Mouse (Mus musculus) neural tube, embryonic 13.5 days (tissue): ENCODE data around the gene Tbata. TPM values are rescaled to one million over a fixed set of nuclear protein-coding genes. Genes with fewer than 3 reads are reported as not detected.

ENCODE experiments used
- ATAC-seq: fragments of 200-750 bp; cut with Nextera tagmentation; 2 replicates; pipeline ENCODE4 v1.8.0; 2017; ENCODE audit warnings: low read depth, mild to moderate bottlenecking, moderate TSS enrichment, moderate library complexity
- H3K27ac ChIP-seq: fragments of 300-500 bp; sonication (generic); replicated peaks from 2 replicates; pipeline ENCODE4 v1.5.1; 2015; ENCODE audit warnings: moderate library complexity, mild to moderate bottlenecking, inconsistent platforms
- H3K27me3 ChIP-seq: fragments of 300-500 bp; sonication (generic); 2 replicates; pipeline ENCODE4 v1.6.1; 2015; ENCODE audit warnings: mild to moderate bottlenecking, inconsistent platforms
- H3K36me3 ChIP-seq: fragments of 300-500 bp; sonication (generic); 2 replicates; pipeline ENCODE4 v1.6.1; 2015; ENCODE audit warnings: mild to moderate bottlenecking, inconsistent platforms
- H3K4me1 ChIP-seq: fragments of 300-500 bp; sonication (generic); replicated peaks from 2 replicates; pipeline ENCODE4 v1.6.1; 2015; ENCODE audit warnings: inconsistent platforms
- H3K4me2 ChIP-seq: fragments of 300-500 bp; sonication (generic); 2 replicates; pipeline ENCODE4 v1.6.1; 2015; ENCODE audit warnings: inconsistent platforms, mild to moderate bottlenecking, moderate library complexity
- H3K4me3 ChIP-seq: fragments of 300-500 bp; sonication (generic); 2 replicates; pipeline ENCODE4 v1.5.1; 2015; ENCODE audit warnings: mild to moderate bottlenecking, inconsistent platforms
- H3K9ac ChIP-seq: fragments of 300-500 bp; sonication (generic); 2 replicates; pipeline ENCODE4 v1.6.1; 2015; ENCODE audit warnings: moderate library complexity, mild to moderate bottlenecking, inconsistent platforms
- H3K9me3 ChIP-seq: fragments of 300-500 bp; sonication (generic); 2 replicates; pipeline ENCODE4 v1.6.1; 2016; ENCODE audit warnings: inconsistent platforms
- WGBS: fragments of 180-500 bp; shearing (Covaris S2); methylation state at CpG from one replicate; pipeline ENCODE4 v1.1.7; 2015; 5-methylcytosine and 5-hydroxymethylcytosine counted together
- polyA plus RNA-seq: library from polyadenylated mRNA; unstranded; fragments of >200 nt; fragmentation: Nextera tagmentation; extraction: Ambion mirVana; gene quantifications from 2 replicates; pipeline ENCODE4 v1.2.1, GENCODE M21; 2015

Gene Tbata
- polyA plus RNA-seq, 1 experiment from 2014 or later = 0.14 TPM

DNA sequence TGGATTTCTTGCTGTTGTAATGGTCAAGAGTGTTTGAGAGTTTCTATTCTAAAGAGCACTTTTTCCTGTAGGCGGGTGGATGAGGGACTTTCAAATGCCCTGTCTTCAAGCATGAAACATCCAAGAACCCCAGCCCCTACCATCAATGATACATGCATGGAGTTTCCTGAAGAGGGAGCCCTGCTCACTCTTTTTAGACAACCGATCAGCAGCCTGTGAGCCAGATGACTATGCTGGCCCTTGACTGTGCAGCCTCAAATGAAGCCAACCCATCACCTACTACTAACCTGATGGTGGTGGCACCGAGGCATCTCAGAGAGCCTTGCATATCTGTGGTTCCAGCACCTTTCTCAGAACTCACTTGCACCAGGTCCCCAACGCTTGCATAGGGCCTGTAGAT is 742 bp downstream of the Tbata start:
- peaks cover 13% of the 10 kb centered on the region for H3K27me3 ChIP-seq
- ATAC-seq = no peak
- no peak overlapping the region for H3K4me2 ChIP-seq
- no peak overlapping the region for H3K4me3 ChIP-seq
- no peaks in the 10 kb centered on the region for H3K9me3 ChIP-seq
- 89% methylated on average over 4 of the region's 4 CpGs for WGBS
- no peaks in the 10 kb centered on the region for H3K36me3 ChIP-seq
- H3K27ac ChIP-seq = no peak overlapping the region
- H3K4me1 ChIP-seq = peaks cover 5% of the 10 kb centered on the region
- H3K9ac ChIP-seq = no peak overlapping the region

DNA sequence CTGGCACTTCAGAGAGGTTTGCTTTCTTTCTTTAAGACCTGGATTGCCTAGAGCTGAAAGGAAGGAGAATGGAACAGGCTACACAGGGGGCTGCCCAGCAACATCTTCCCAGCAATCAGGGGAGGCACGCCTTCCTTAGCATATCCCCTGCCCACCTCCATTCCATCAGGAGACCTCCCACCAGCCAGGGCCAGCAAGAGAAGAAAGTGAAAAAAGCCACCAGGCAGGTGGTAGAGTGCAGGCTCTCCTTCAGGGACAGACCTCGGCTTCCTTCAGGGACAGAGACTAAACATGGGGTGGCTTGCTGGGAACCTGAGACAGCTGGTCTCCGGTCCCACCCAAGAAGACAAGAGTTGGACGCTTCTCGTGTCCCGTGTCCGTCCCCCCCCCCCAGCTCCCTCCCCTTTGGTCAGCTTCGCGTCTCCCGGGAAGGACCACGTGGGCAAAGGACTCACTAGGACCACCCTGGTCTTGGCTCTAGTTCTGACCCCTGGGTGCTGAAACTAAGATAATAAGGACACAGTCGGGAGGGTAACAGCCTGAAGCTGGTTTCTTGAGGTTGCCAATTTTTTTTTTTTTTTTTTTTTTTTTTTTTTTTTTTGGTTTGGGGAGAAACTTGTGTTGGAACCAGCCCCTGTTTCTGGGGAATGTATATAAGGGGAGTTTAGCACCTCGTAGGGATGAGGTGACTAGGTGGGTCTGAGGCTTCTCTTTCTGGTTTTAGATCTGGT is 3.1 kb downstream of the Tbata start:
- no peak overlapping the region for H3K4me2 ChIP-seq
- no peak overlapping the region for H3K4me3 ChIP-seq
- H3K27me3 ChIP-seq = peaks cover 13% of the 10 kb centered on the region
- no peaks in the 10 kb centered on the region for H3K36me3 ChIP-seq
- peaks cover 5% of the 10 kb centered on the region for H3K4me1 ChIP-seq
- H3K27ac ChIP-seq = no peak overlapping the region
- H3K9ac ChIP-seq = no peak overlapping the region
- H3K9me3 ChIP-seq = no peaks in the 10 kb centered on the region
- no peak for ATAC-seq
- WGBS = 29% methylated on average over 8 of the region's 13 CpGs

DNA sequence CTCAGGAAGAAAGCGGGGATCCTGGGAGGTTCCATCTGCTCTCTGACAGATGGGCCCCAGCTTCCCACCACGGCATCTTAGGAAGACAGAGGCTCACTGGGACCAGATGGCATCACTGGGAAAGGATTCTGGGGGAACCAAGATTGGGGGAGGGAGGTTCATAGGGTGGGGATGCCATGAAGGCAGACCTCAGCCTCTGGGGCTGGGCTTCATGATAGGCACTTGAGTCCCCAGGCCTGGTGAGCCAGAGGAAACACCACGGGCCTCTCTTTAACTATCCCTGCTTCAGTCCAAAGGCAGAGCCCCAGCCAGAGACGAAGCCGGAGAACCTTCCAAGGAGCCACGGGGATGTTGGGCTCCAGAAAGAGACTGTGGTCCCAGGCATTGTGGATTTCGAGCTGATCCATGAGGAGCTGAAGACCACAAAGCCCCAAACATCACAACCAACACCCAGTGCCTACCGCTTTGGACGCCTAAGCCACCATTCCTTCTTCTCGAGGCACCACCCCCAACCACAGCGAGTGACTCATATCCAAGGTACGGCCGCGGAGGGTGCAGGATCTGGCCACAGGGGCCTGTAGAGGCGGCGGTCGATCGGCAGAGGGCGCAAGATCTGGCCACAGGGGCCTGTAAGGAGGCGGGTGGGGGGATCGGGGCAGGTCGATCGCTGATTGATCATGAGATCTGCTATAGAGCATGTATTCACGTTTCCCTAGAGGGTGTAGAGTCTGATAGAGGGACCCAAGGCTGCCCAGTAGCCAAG is 3.9 kb downstream of the Tbata start:
- WGBS = 15% methylated on average over 24 of the region's 24 CpGs
- peaks cover 5% of the 10 kb centered on the region for H3K4me1 ChIP-seq

DNA sequence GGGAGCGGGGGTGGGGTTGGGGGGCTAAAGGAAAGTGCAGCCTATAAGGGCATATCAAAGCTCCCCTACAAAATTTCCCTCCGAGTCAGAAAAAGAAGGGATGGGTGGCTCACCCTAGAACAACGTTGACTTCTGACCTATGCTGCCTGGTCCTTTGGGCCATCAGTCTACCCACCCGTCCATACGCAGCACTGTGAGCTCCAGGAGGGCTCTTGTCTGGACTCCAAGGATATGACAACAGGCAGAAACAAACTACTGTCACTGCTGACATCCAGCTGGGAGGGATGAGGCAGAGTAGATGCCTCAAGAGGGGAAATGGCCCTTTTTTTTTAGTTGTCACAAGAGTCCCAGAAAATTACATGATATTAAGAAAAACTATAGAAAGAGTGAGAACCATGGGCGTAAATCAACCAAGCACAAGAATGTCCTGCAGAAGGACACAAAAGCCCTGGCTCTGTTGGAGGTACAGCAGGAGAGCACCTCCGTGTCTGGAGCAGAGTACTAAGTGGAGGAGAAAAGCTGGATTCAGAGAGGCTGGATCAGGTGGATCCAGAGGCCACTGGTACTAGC is 4.6 kb downstream of the Tbata start:
- Histone ChIP-seq H3K4me3 (no peak overlapping the region), H3K36me3 (no peaks in the 10 kb centered on the region), H3K27ac (no peak overlapping the region), H3K4me1 (peaks cover 5% of the 10 kb centered on the region), H3K4me2 (peak overlapping the region; percentile 27; the same call in 1 of the 2 replicates), H3K27me3 (peaks cover 13% of the 10 kb centered on the region), H3K9ac (no peak overlapping the region), H3K9me3 (no peaks in the 10 kb centered on the region)
- no peak for ATAC-seq
- 32% methylated on average over 7 of the region's 7 CpGs for WGBS

More for the DNA sequence above, 3.9 kb downstream of the Tbata start:
- no peak for ATAC-seq
- peak overlapping the region; percentile 27 for H3K4me2 ChIP-seq
- H3K27me3 ChIP-seq = peaks cover 13% of the 10 kb centered on the region
- no peaks in the 10 kb centered on the region for H3K36me3 ChIP-seq
- H3K9me3 ChIP-seq = no peaks in the 10 kb centered on the region
- H3K4me3 ChIP-seq = no peak overlapping the region
- no peak overlapping the region for H3K27ac ChIP-seq
- no peak overlapping the region for H3K9ac ChIP-seq

DNA sequence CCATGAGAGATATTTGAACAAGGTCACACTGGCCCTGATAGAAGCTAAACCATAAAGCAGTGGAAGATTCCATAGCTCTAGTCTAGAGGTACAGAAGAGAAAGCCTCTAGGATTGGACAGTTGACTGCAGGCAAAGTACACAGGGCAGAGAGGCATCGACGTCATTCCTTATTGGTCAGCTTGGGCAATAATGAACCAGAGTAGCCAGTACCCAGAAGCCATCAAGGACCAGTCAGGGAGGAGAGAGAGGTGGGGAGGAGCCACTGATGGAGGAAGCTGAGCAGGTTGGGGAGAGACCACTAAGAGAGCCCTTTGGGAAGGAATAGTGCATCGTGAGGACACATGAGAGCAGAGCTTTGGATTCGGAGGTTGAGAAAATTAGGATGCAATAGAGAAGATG is 6.0 kb downstream of the Tbata start:
- 90% methylated on average over 4 of the region's 4 CpGs for WGBS

DNA sequence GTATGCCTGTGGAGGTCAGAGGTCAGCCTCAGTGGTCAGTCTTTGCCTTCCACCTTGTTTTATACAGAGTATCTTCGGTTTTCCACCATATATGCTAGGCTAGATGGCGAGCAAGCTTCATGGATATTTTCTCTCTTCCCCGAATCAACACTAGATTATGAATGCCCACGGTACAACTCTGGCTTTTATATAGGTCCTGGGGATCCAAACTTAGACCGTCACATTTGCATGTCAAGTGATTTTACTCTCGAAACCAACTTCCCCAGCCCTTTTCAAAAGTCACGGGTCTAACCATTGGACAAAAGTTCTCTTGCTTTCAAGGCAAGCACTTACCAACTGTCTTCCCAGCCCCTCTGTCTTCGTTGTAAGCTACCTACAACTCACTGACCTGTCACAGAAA is 6.9 kb downstream of the Tbata start:
- Histone ChIP-seq H3K36me3 (no peaks in the 10 kb centered on the region), H3K27ac (no peak overlapping the region), H3K27me3 (peaks cover 13% of the 10 kb centered on the region; the same call in 1 of the 2 replicates), H3K4me3 (no peak overlapping the region), H3K9me3 (no peaks in the 10 kb centered on the region), H3K4me2 (no peak overlapping the region), H3K9ac (no peak overlapping the region), H3K4me1 (peaks cover 5% of the 10 kb centered on the region)
- no peak for ATAC-seq
- 89% methylated on average over 8 of the region's 8 CpGs for WGBS

More for the DNA sequence above, 6.0 kb downstream of the Tbata start:
- H3K9me3 ChIP-seq = no peaks in the 10 kb centered on the region
- peaks cover 5% of the 10 kb centered on the region for H3K4me1 ChIP-seq
- no peak overlapping the region for H3K27ac ChIP-seq
- no peak overlapping the region for H3K9ac ChIP-seq
- peaks cover 13% of the 10 kb centered on the region; the same call in 1 of the 2 replicates for H3K27me3 ChIP-seq
- no peak for ATAC-seq
- H3K4me2 ChIP-seq = no peak overlapping the region
- no peak overlapping the region for H3K4me3 ChIP-seq
- no peaks in the 10 kb centered on the region for H3K36me3 ChIP-seq

DNA sequence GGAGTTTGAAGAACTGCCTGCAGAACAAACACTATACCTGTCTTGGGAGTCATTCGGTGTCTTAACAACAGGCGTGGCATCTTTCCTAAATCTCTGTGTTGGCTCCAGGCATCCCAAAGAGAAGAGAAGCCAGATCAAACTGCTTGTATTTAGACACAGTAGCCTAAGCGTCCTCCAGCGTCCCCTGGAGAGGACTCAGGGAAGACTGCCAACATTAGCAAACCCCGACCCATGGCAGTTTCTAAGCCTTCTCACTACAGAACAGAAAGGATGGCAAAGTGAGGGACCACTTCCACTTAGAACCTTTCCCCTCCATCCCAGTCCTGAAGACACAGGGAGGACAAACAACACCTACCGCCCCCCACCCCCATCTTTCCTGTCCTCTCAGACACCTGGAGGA is 8.2 kb downstream of the Tbata start:
- Histone ChIP-seq H3K4me2 (no peak overlapping the region), H3K9ac (no peak overlapping the region), H3K27me3 (peaks cover 9% of the 10 kb centered on the region; the same call in 1 of the 2 replicates), H3K4me3 (no peak overlapping the region), H3K9me3 (no peaks in the 10 kb centered on the region), H3K4me1 (peaks cover 5% of the 10 kb centered on the region), H3K27ac (no peak overlapping the region), H3K36me3 (no peaks in the 10 kb centered on the region)
- 79% methylated on average over 6 of the region's 6 CpGs for WGBS
- no peak for ATAC-seq

DNA sequence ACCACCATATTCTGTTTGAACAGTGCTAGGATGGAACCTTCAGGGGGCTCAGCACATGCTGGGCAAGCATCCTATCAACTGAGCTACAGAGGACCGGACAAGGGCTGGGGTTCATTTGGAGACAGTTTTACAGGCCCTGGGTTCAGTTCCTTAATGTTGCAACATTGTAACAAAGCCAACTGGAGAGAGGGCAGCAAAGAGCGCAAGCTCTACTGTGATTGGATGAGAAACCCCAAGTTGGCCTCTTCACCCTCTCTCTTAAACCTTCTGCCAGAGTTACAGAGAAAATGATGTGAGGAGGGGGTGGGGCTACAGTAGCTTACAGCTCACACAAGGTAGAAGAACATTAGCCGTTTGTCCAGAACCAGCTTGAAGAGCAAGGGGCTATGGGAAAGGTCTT is 15.2 kb downstream of the Tbata start:
- ATAC-seq = no peak
- H3K4me1 ChIP-seq = no peaks in the 10 kb centered on the region
- H3K27me3 ChIP-seq = no peaks in the 10 kb centered on the region
- no peak overlapping the region for H3K27ac ChIP-seq
- no peaks in the 10 kb centered on the region for H3K36me3 ChIP-seq
- no peak overlapping the region for H3K9ac ChIP-seq
- H3K4me3 ChIP-seq = no peak overlapping the region
- H3K4me2 ChIP-seq = no peak overlapping the region
- no peaks in the 10 kb centered on the region for H3K9me3 ChIP-seq
- WGBS = 83% methylated on average over 3 of the region's 3 CpGs

DNA sequence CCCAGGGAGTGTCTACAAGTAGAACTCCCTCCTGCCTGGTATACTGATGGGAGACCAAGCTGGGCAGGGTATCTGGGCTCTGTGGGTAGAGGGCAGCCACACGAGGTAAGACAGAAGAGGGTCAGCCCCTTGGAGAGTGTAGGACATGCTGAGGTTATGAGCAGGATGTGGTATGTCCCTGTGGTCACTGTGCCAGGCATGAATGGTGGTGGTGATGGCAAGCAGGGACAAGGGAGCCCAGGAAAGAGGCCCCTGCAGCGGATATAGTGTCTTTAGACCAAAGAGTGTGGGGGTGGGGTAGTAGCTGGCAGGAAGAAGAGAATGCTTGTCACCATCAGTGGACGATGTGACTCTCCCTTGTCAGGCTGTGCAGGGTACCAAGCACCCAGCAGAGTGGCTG is 16.3 kb downstream of the Tbata start:
- WGBS = 75% methylated on average over 3 of the region's 3 CpGs
- Histone ChIP-seq H3K27ac (no peak overlapping the region), H3K9me3 (no peaks in the 10 kb centered on the region), H3K4me1 (no peaks in the 10 kb centered on the region), H3K4me3 (no peak overlapping the region), H3K4me2 (no peak overlapping the region), H3K27me3 (no peaks in the 10 kb centered on the region), H3K9ac (no peak overlapping the region), H3K36me3 (no peaks in the 10 kb centered on the region)
- no peak for ATAC-seq

DNA sequence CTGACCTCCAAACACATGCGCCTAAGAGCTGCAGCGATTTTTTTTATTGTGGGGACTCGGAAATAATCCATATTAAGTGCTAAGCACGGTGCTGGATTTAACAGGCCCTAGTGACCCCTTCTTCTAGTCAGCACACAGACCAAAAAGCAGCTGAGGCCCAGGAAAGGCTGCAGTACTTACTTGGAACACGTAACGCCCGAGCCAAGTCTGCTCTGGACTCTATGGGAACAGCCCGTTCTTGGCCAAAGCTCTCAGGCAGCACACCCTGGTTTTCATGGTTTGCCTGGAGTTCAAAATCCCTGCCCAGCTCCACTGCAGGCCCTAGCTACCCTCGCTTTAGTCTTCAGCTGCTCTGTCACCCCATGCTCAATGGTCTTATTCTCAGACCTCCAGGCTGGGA is 22.9 kb downstream of the Tbata start:
- no peaks in the 10 kb centered on the region for H3K36me3 ChIP-seq
- WGBS = 85% methylated on average over 9 of the region's 9 CpGs
- no peak overlapping the region for H3K9ac ChIP-seq
- no peaks in the 10 kb centered on the region for H3K27me3 ChIP-seq
- no peak overlapping the region for H3K27ac ChIP-seq
- H3K4me3 ChIP-seq = no peak overlapping the region
- no peaks in the 10 kb centered on the region for H3K9me3 ChIP-seq
- no peaks in the 10 kb centered on the region for H3K4me1 ChIP-seq
- ATAC-seq = no peak
- no peak overlapping the region for H3K4me2 ChIP-seq

DNA sequence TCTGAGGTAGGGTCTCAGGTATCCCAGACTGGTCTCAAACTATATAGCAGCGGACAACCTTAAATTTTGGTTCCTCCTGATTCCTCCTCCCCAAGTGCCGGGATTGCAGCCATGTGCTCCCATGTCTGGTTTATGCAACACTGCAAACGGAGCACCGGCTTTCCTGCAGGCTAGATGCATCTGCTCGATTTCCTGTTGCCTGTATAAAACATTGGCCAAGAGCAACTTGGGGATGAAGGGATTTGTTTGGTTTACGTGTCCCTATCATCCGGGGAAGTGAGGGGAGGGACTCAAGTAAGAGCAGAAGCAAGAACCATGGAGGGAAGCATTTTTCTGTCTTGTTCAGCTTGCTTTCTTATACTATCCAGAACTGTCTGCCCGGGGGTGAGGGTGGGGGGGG is 23.5 kb downstream of the Tbata start:
- no peaks in the 10 kb centered on the region for H3K4me1 ChIP-seq
- no peaks in the 10 kb centered on the region for H3K27me3 ChIP-seq
- WGBS = 87% methylated on average over 8 of the region's 8 CpGs
- H3K4me3 ChIP-seq = no peak overlapping the region
- H3K9ac ChIP-seq = no peak overlapping the region
- H3K27ac ChIP-seq = no peak overlapping the region
- no peaks in the 10 kb centered on the region for H3K36me3 ChIP-seq
- H3K4me2 ChIP-seq = no peak overlapping the region
- ATAC-seq = no peak
- no peaks in the 10 kb centered on the region for H3K9me3 ChIP-seq

DNA sequence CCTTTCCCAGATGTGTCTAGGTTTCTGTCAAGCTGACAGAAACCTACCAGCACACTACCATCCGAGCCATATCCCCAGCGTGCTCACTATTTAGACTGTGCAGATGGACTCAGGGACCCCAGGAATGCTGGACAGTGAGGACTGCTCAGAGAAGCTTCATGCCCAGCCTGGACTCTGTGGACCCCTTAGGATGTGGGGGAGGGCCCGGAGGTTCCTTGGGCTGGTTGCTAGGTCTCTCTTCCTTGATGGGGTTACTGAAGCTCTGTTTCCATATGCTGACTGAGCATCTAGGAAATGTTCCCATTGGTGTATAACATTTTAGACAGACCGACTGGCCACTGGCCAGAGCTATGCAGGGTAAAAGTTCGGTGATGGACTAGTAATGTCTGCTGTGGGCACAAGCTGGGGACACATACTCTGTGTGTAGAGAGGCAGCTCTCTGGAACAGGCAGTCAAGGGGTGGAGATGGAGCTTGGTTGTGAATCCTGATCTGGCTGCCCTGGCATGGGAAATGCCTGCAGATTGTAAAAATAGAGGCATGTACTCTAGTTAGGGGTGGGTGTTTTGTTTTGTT is 24.1 kb downstream of the Tbata start:
- H3K9ac ChIP-seq = no peak overlapping the region
- no peak overlapping the region for H3K27ac ChIP-seq
- no peak overlapping the region for H3K4me3 ChIP-seq
- H3K9me3 ChIP-seq = no peaks in the 10 kb centered on the region
- no peak for ATAC-seq
- H3K4me1 ChIP-seq = no peaks in the 10 kb centered on the region
- H3K4me2 ChIP-seq = no peak overlapping the region
- no peaks in the 10 kb centered on the region for H3K27me3 ChIP-seq
- H3K36me3 ChIP-seq = no peaks in the 10 kb centered on the region
- 86% methylated on average over 5 of the region's 5 CpGs for WGBS
